Mouse (Mus musculus): Measurements from ENCODE around the gene Slc27a3. TPM values are rescaled to one million over a fixed set of nuclear protein-coding genes. Genes with fewer than 3 reads are reported as not detected.

The Slc27a3 gene
- polyA plus RNA-seq, 1 experiment = 52.9 TPM

- no peak for TF ChIP-seq POLR2A (IDR thresholded peaks at IDR 0.05; ENCODE audit: borderline replicate concordance, extremely low read depth, insufficient read depth, insufficient read length, poor library complexity, severe bottlenecking)
- no peak for TF ChIP-seq CTCF (IDR thresholded peaks at IDR 0.05; ENCODE audit: borderline replicate concordance, extremely low read depth, insufficient read depth, insufficient read length)
Observed at GRCm38 (mm10) chr3:90338190-90338589, 51.5 kb downstream of the Slc27a3 start.

GRCm38 (mm10) chr3:90335517-90335916, 54.2 kb downstream of the Slc27a3 start:
- DNase-seq (ENCODE audit: low read depth) = no peak
- TF ChIP-seq CTCF (IDR thresholded peaks at IDR 0.05; ENCODE audit: borderline replicate concordance, extremely low read depth, insufficient read depth, insufficient read length) = no peak
- no peak for TF ChIP-seq POLR2A (IDR thresholded peaks at IDR 0.05; ENCODE audit: borderline replicate concordance, extremely low read depth, insufficient read depth, insufficient read length, poor library complexity, severe bottlenecking)

More at GRCm38 (mm10) chr3:90338190-90338589, 51.5 kb downstream of the Slc27a3 start:
- peak; percentile 24 for DNase-seq (ENCODE audit: low read depth)

Other genes with a start within 250 kb of the Slc27a3 start
- gene Rps27, start 176.3 kb downstream of the Slc27a3 start, polyA plus RNA-seq (2012; rRNA removed) = 2,101 and 2,543 TPM in 2 replicates
- gene Rab13, start 176.2 kb downstream of the Slc27a3 start, polyA plus RNA-seq (2012; rRNA removed) = 14.5 and 16.4 TPM in 2 replicates
- 48.4 and 76.8 TPM in 2 replicates for gene Jtb, start 158.3 kb downstream of the Slc27a3 start, polyA plus RNA-seq (2012; rRNA removed)
- gene Creb3l4, start 146.4 kb downstream of the Slc27a3 start, polyA plus RNA-seq (2012; rRNA removed) = 1.3 and 2.4 TPM in 2 replicates
- gene Slc39a1, start 141.8 kb downstream of the Slc27a3 start, polyA plus RNA-seq (2012; rRNA removed) = 24.0 and 35.8 TPM in 2 replicates
- gene Crtc2, start 135.8 kb downstream of the Slc27a3 start, polyA plus RNA-seq (2012; rRNA removed) = 62.1 and 72.8 TPM in 2 replicates
- 29.3 and 30.7 TPM in 2 replicates for gene Dennd4b, start 124.8 kb downstream of the Slc27a3 start, polyA plus RNA-seq (2012; rRNA removed)
- 27.3 and 52.6 TPM in 2 replicates for gene Gatad2b, start 96.8 kb downstream of the Slc27a3 start, polyA plus RNA-seq (2012; rRNA removed)
- 56.0 and 66.1 TPM in 2 replicates for gene Ints3, start 43.7 kb upstream of the Slc27a3 start, polyA plus RNA-seq (2012; rRNA removed)
- gene Npr1, start 75.9 kb upstream of the Slc27a3 start, polyA plus RNA-seq (2012; rRNA removed) = 5.8 and 7.5 TPM in 2 replicates
- 183 TPM in 2 replicates for gene Ilf2, start 86.2 kb upstream of the Slc27a3 start, polyA plus RNA-seq (2012; rRNA removed)
- gene Snapin, start 101.1 kb upstream of the Slc27a3 start, polyA plus RNA-seq (2012; rRNA removed) = 45.1 and 54.1 TPM in 2 replicates
- 199 and 209 TPM in 2 replicates for gene Chtop, start 119.6 kb upstream of the Slc27a3 start, polyA plus RNA-seq (2012; rRNA removed)
- gene S100a1, start 124.5 kb upstream of the Slc27a3 start, polyA plus RNA-seq (2012; rRNA removed) = 7.4 and 8.1 TPM in 2 replicates
- gene S100a13, start 124.5 kb upstream of the Slc27a3 start, polyA plus RNA-seq (2012; rRNA removed) = 6.4 and 6.7 TPM in 2 replicates
- gene S100a14, start 136.9 kb upstream of the Slc27a3 start, polyA plus RNA-seq (2012; rRNA removed) = 1.4 and 2.3 TPM in 2 replicates
- gene S100a16, start 147.3 kb upstream of the Slc27a3 start, polyA plus RNA-seq (2012; rRNA removed) = 22.5 and 22.9 TPM in 2 replicates
- gene S100a3, start 170.6 kb upstream of the Slc27a3 start, polyA plus RNA-seq (2012; rRNA removed) = 1.1 TPM in 1 of 2 replicates, not detected in the other
- not detected in 2 replicates for gene S100a2, start 200.3 kb upstream of the Slc27a3 start, polyA plus RNA-seq (2012; rRNA removed)
- not detected in 2 replicates for gene Gm42674, start 212.0 kb upstream of the Slc27a3 start, polyA plus RNA-seq (2012; rRNA removed)
- 1.6 and 2.5 TPM in 2 replicates for gene S100a4, start 213.8 kb upstream of the Slc27a3 start, polyA plus RNA-seq (2012; rRNA removed)
- gene S100a5, start 218.6 kb upstream of the Slc27a3 start, polyA plus RNA-seq (2012; rRNA removed) = not detected in 2 replicates
- 22.2 and 26.1 TPM in 2 replicates for gene S100a6, start 222.9 kb upstream of the Slc27a3 start, polyA plus RNA-seq (2012; rRNA removed)

Measured in brain, embryonic 14.5 days (tissue).